Mouse (Mus musculus): ENCODE data around the gene Rflnb. TPM values are rescaled to one million over a fixed set of nuclear protein-coding genes. Genes with fewer than 3 reads are reported as not detected.
A peak's percentile ranks its signal among the peaks of the same experiment; 100 is the strongest.

Rflnb gene
- polyA plus RNA-seq, 1 experiment from 2014 or later: 42.8 TPM

GRCm38 (mm10) chr11:76028072-76028465 lies 487 bp upstream of the Rflnb start:
- Histone ChIP-seq H3K9me3 (ENCODE audit: control insufficient read depth, low read depth, low read length) (no peaks in the 10 kb centered on the region), H3K4me3 (ENCODE audit: low read depth, low read length) (peak overlapping the region; percentile 86), H3K9ac (replicated peaks; ENCODE audit: low read depth, low read length) (0 out of 2 replicates have a peak overlapping the region, but pooled peaks have one; percentile 83), H3K27me3 (ENCODE audit: control insufficient read depth, insufficient read depth, low read length) (no peaks in the 10 kb centered on the region), H3K4me1 (ENCODE audit: control insufficient read depth, insufficient read depth, low read length) (peaks cover 15% of the 10 kb centered on the region; the same call in 1 of the 2 replicates), H3K4me2 (replicated peaks; ENCODE audit: low read depth, low read length) (peak overlapping the region; percentile 69), H3K36me3 (ENCODE audit: control insufficient read depth, insufficient read depth, low read length) (peaks cover 6% of the 10 kb centered on the region), H3K27ac (ENCODE audit: low read length) (peak overlapping the region; percentile 84)
- WGBS: 3% methylated on average over 11 of the region's 14 CpGs
- peak; percentile 29; the same call in 1 of the 2 replicates for ATAC-seq (ENCODE audit: insufficient number of reproducible peaks, insufficient read depth, low FRiP score, low read depth)

- no peaks in the 10 kb centered on the region for H3K9me3 ChIP-seq (ENCODE audit: control insufficient read depth, low read depth, low read length)
- peak overlapping the region; percentile 83 for H3K9ac ChIP-seq (replicated peaks; ENCODE audit: low read depth, low read length)
- H3K4me3 ChIP-seq (ENCODE audit: low read depth, low read length): peak overlapping the region; percentile 86
- peak overlapping the region; percentile 69 for H3K4me2 ChIP-seq (replicated peaks; ENCODE audit: low read depth, low read length)
- no peaks in the 10 kb centered on the region for H3K27me3 ChIP-seq (ENCODE audit: control insufficient read depth, insufficient read depth, low read length)
- H3K36me3 ChIP-seq (ENCODE audit: control insufficient read depth, insufficient read depth, low read length): peaks cover 14% of the 10 kb centered on the region
- peak overlapping the region; percentile 84 for H3K27ac ChIP-seq (ENCODE audit: low read length)
- ATAC-seq (ENCODE audit: insufficient number of reproducible peaks, insufficient read depth, low FRiP score, low read depth): peak; percentile 31; the same call in 1 of the 2 replicates
- 3% methylated on average over 14 of the region's 14 CpGs for WGBS
- peaks cover 15% of the 10 kb centered on the region; the same call in 1 of the 2 replicates for H3K4me1 ChIP-seq (ENCODE audit: control insufficient read depth, insufficient read depth, low read length)
Observed at GRCm38 (mm10) chr11:76026527-76027138, 949 bp downstream of the Rflnb start.

- H3K27ac ChIP-seq (ENCODE audit: low read length): no peak overlapping the region
- no peaks in the 10 kb centered on the region for H3K27me3 ChIP-seq (ENCODE audit: control insufficient read depth, insufficient read depth, low read length)
- no peaks in the 10 kb centered on the region for H3K9me3 ChIP-seq (ENCODE audit: control insufficient read depth, low read depth, low read length)
- H3K4me1 ChIP-seq (ENCODE audit: control insufficient read depth, insufficient read depth, low read length): peaks cover 15% of the 10 kb centered on the region; the same call in 1 of the 2 replicates
- no peak overlapping the region for H3K9ac ChIP-seq (replicated peaks; ENCODE audit: low read depth, low read length)
- ATAC-seq (ENCODE audit: insufficient number of reproducible peaks, insufficient read depth, low FRiP score, low read depth): no peak
- no peak overlapping the region for H3K4me3 ChIP-seq (ENCODE audit: low read depth, low read length)
- peak overlapping the region; percentile 69; the same call in 1 of the 2 replicates for H3K4me2 ChIP-seq (replicated peaks; ENCODE audit: low read depth, low read length)
- peaks cover 20% of the 10 kb centered on the region for H3K36me3 ChIP-seq (ENCODE audit: control insufficient read depth, insufficient read depth, low read length)
- WGBS: 64% methylated on average over 7 of the region's 7 CpGs
Observed at GRCm38 (mm10) chr11:76025080-76025583, 2.5 kb downstream of the Rflnb start.

- no peak overlapping the region for H3K4me3 ChIP-seq (ENCODE audit: low read depth, low read length)
- H3K36me3 ChIP-seq (ENCODE audit: control insufficient read depth, insufficient read depth, low read length): peaks cover 22% of the 10 kb centered on the region
- H3K4me1 ChIP-seq (ENCODE audit: control insufficient read depth, insufficient read depth, low read length): peaks cover 7% of the 10 kb centered on the region; the same call in 1 of the 2 replicates
- H3K27ac ChIP-seq (ENCODE audit: low read length): no peak overlapping the region
- no peaks in the 10 kb centered on the region for H3K9me3 ChIP-seq (ENCODE audit: control insufficient read depth, low read depth, low read length)
- no peak overlapping the region for H3K9ac ChIP-seq (replicated peaks; ENCODE audit: low read depth, low read length)
- H3K27me3 ChIP-seq (ENCODE audit: control insufficient read depth, insufficient read depth, low read length): no peaks in the 10 kb centered on the region
- 57% methylated on average over 9 of the region's 9 CpGs for WGBS
- no peak for ATAC-seq (ENCODE audit: insufficient number of reproducible peaks, insufficient read depth, low FRiP score, low read depth)
- no peak overlapping the region for H3K4me2 ChIP-seq (replicated peaks; ENCODE audit: low read depth, low read length)
Observed at GRCm38 (mm10) chr11:76020916-76021315, 6.7 kb downstream of the Rflnb start.

- no peak overlapping the region for H3K4me2 ChIP-seq (replicated peaks; ENCODE audit: low read depth, low read length)
- no peaks in the 10 kb centered on the region for H3K27me3 ChIP-seq (ENCODE audit: control insufficient read depth, insufficient read depth, low read length)
- 85% methylated on average over 4 of the region's 4 CpGs for WGBS
- H3K4me3 ChIP-seq (ENCODE audit: low read depth, low read length): no peak overlapping the region
- ATAC-seq (ENCODE audit: insufficient number of reproducible peaks, insufficient read depth, low FRiP score, low read depth): no peak
- H3K9me3 ChIP-seq (ENCODE audit: control insufficient read depth, low read depth, low read length): no peaks in the 10 kb centered on the region
- H3K27ac ChIP-seq (ENCODE audit: low read length): no peak overlapping the region
- H3K9ac ChIP-seq (replicated peaks; ENCODE audit: low read depth, low read length): no peak overlapping the region
- peaks cover 22% of the 10 kb centered on the region for H3K36me3 ChIP-seq (ENCODE audit: control insufficient read depth, insufficient read depth, low read length)
- H3K4me1 ChIP-seq (ENCODE audit: control insufficient read depth, insufficient read depth, low read length): no peaks in the 10 kb centered on the region; the same call in 1 of the 2 replicates
Observed at GRCm38 (mm10) chr11:76019879-76020278, 7.7 kb downstream of the Rflnb start.

- H3K9me3 ChIP-seq (ENCODE audit: control insufficient read depth, low read depth, low read length): no peaks in the 10 kb centered on the region
- peaks cover 8% of the 10 kb centered on the region; the same call in 1 of the 2 replicates for H3K36me3 ChIP-seq (ENCODE audit: control insufficient read depth, insufficient read depth, low read length)
- ATAC-seq (ENCODE audit: insufficient number of reproducible peaks, insufficient read depth, low FRiP score, low read depth): no peak
- H3K4me1 ChIP-seq (ENCODE audit: control insufficient read depth, insufficient read depth, low read length): no peaks in the 10 kb centered on the region; the same call in 1 of the 2 replicates
- H3K4me2 ChIP-seq (replicated peaks; ENCODE audit: low read depth, low read length): no peak overlapping the region
- 78% methylated on average over 4 of the region's 4 CpGs for WGBS
- H3K4me3 ChIP-seq (ENCODE audit: low read depth, low read length): no peak overlapping the region
- no peak overlapping the region for H3K27ac ChIP-seq (ENCODE audit: low read length)
- H3K9ac ChIP-seq (replicated peaks; ENCODE audit: low read depth, low read length): no peak overlapping the region
- H3K27me3 ChIP-seq (ENCODE audit: control insufficient read depth, insufficient read depth, low read length): no peaks in the 10 kb centered on the region
Observed at GRCm38 (mm10) chr11:76015814-76016213, 11.8 kb downstream of the Rflnb start.

GRCm38 (mm10) chr11:76015251-76015650 lies 12.3 kb downstream of the Rflnb start:
- no peaks in the 10 kb centered on the region for H3K4me1 ChIP-seq (ENCODE audit: control insufficient read depth, insufficient read depth, low read length)
- no peak overlapping the region for H3K4me3 ChIP-seq (ENCODE audit: low read depth, low read length)
- H3K27me3 ChIP-seq (ENCODE audit: control insufficient read depth, insufficient read depth, low read length): no peaks in the 10 kb centered on the region
- 84% methylated on average over 6 of the region's 6 CpGs for WGBS
- no peaks in the 10 kb centered on the region for H3K9me3 ChIP-seq (ENCODE audit: control insufficient read depth, low read depth, low read length)
- no peak for ATAC-seq (ENCODE audit: insufficient number of reproducible peaks, insufficient read depth, low FRiP score, low read depth)
- no peak overlapping the region for H3K4me2 ChIP-seq (replicated peaks; ENCODE audit: low read depth, low read length)
- no peak overlapping the region for H3K27ac ChIP-seq (ENCODE audit: low read length)
- H3K9ac ChIP-seq (replicated peaks; ENCODE audit: low read depth, low read length): no peak overlapping the region
- peaks cover 3% of the 10 kb centered on the region; the same call in 1 of the 2 replicates for H3K36me3 ChIP-seq (ENCODE audit: control insufficient read depth, insufficient read depth, low read length)

- H3K4me2 ChIP-seq (replicated peaks; ENCODE audit: low read depth, low read length): no peak overlapping the region
- peak; percentile 58 for ATAC-seq (ENCODE audit: insufficient number of reproducible peaks, insufficient read depth, low FRiP score, low read depth)
- H3K9me3 ChIP-seq (ENCODE audit: control insufficient read depth, low read depth, low read length): no peaks in the 10 kb centered on the region
- H3K27me3 ChIP-seq (ENCODE audit: control insufficient read depth, insufficient read depth, low read length): no peaks in the 10 kb centered on the region
- no peaks in the 10 kb centered on the region for H3K4me1 ChIP-seq (ENCODE audit: control insufficient read depth, insufficient read depth, low read length)
- H3K36me3 ChIP-seq (ENCODE audit: control insufficient read depth, insufficient read depth, low read length): no peaks in the 10 kb centered on the region
- no peak overlapping the region for H3K4me3 ChIP-seq (ENCODE audit: low read depth, low read length)
- no peak overlapping the region for H3K9ac ChIP-seq (replicated peaks; ENCODE audit: low read depth, low read length)
- WGBS: 66% methylated on average over 9 of the region's 9 CpGs
- no peak overlapping the region for H3K27ac ChIP-seq (ENCODE audit: low read length)
Observed at GRCm38 (mm10) chr11:76010838-76011624, 16.6 kb downstream of the Rflnb start.

All from stomach, embryonic 14.5 days (tissue).